Mouse (Mus musculus) heart, embryonic 16.5 days (tissue): ENCODE data around the gene Bcl2l2. TPM values are rescaled to one million over a fixed set of nuclear protein-coding genes. Genes with fewer than 3 reads are reported as not detected.

ENCODE experiments used
- polyA plus RNA-seq: library from polyadenylated mRNA; unstranded; fragments of >200 nt; fragmentation: Nextera tagmentation; extraction: Ambion mirVana; gene quantifications from 2 replicates; pipeline ENCODE4 v1.2.1, GENCODE M21; 2015

Bcl2l2 gene
- polyA plus RNA-seq, 1 experiment from 2014 or later, result 4.3 TPM

Other genes starting within 250 kb of the Bcl2l2 start
- gene Gm17606, start 242.4 kb upstream of the Bcl2l2 start, polyA plus RNA-seq, result not detected in 2 replicates
- gene Cdh24, start 242.0 kb upstream of the Bcl2l2 start, polyA plus RNA-seq, result 1.4 and 1.9 TPM in 2 replicates
- gene 1700123O20Rik, start 197.2 kb upstream of the Bcl2l2 start, polyA plus RNA-seq, result 42.8 and 49.8 TPM in 2 replicates
- 69.1 and 73.5 TPM in 2 replicates for gene Acin1, start 196.4 kb upstream of the Bcl2l2 start, polyA plus RNA-seq
- 0.17 and 0.18 TPM in 2 replicates for gene Gm29776, start 184.5 kb upstream of the Bcl2l2 start, polyA plus RNA-seq
- gene Cebpe, start 171.2 kb upstream of the Bcl2l2 start, polyA plus RNA-seq, result not detected in 2 replicates
- gene Slc7a8, start 101.4 kb upstream of the Bcl2l2 start, polyA plus RNA-seq, result 3.2 and 4.0 TPM in 2 replicates
- gene Rnf212b, start 69.2 kb upstream of the Bcl2l2 start, polyA plus RNA-seq, result not detected in 2 replicates
- gene Homez, start 12.4 kb upstream of the Bcl2l2 start, polyA plus RNA-seq, result 4.9 and 6.4 TPM in 2 replicates
- gene Ppp1r3e, start 5.8 kb upstream of the Bcl2l2 start, polyA plus RNA-seq, result 0.59 and 1.4 TPM in 2 replicates
- not detected in 2 replicates for gene Gm20521, start 64 bp downstream of the Bcl2l2 start, polyA plus RNA-seq
- 61.9 and 68.4 TPM in 2 replicates for gene Pabpn1, start 9.1 kb downstream of the Bcl2l2 start, polyA plus RNA-seq
- gene Slc22a17, start 29.8 kb downstream of the Bcl2l2 start, polyA plus RNA-seq, result 27.2 and 31.9 TPM in 2 replicates
- gene Efs, start 42.7 kb downstream of the Bcl2l2 start, polyA plus RNA-seq, result 13.4 and 14.4 TPM in 2 replicates
- gene Il25, start 49.3 kb downstream of the Bcl2l2 start, polyA plus RNA-seq, result not detected in 2 replicates
- gene Cmtm5, start 52.9 kb downstream of the Bcl2l2 start, polyA plus RNA-seq, result 0.86 and 1.3 TPM in 2 replicates
- gene Myh6, start 83.5 kb downstream of the Bcl2l2 start, polyA plus RNA-seq, result 2,302 and 2,585 TPM in 2 replicates
- gene Gm17428, start 93.6 kb downstream of the Bcl2l2 start, polyA plus RNA-seq, result not detected in 2 replicates
- gene Myh7, start 111.2 kb downstream of the Bcl2l2 start, polyA plus RNA-seq, result 6,075 and 6,619 TPM in 2 replicates
- gene Ngdn, start 132.1 kb downstream of the Bcl2l2 start, polyA plus RNA-seq, result 63.3 and 68.1 TPM in 2 replicates
- 2.5 and 3.0 TPM in 2 replicates for gene Zfhx2, start 208.9 kb downstream of the Bcl2l2 start, polyA plus RNA-seq
- gene Thtpa, start 211.4 kb downstream of the Bcl2l2 start, polyA plus RNA-seq, result 16.1 and 16.9 TPM in 2 replicates
- gene Ap1g2, start 223.2 kb downstream of the Bcl2l2 start, polyA plus RNA-seq, result 10.4 and 14.2 TPM in 2 replicates
- 0.09 and 0.25 TPM in 2 replicates for gene Jph4, start 233.6 kb downstream of the Bcl2l2 start, polyA plus RNA-seq